ENCODE assay signal across 15 mouse cellular contexts in genomic region chr19:47654896-47655295, GRCm38 (mm10). TPM values are rescaled to one million over a fixed set of nuclear protein-coding genes. Genes with fewer than 3 reads are reported as not detected.
DNase-seq lines count a peak whose midpoint lies in the region; ATAC-seq lines count a peak whose summit lies in the region.
"Had no signal": no experiment of that assay in that cellular context is flagged by ENCODE, and none has a peak within 500 bp of the region (broad histone marks: within the 10 kb centered on the region; RNA-seq: fewer than 3 reads in every experiment).

No protein-coding gene starts in this region.

- H3K27ac ChIP-seq in intestine, embryonic 16.5 days (ENCODE audit: low read length): no peak overlapping the region
- no peak overlapping the region for H3K27ac ChIP-seq in heart, embryonic 12.5 days (ENCODE audit: poor library complexity, severe bottlenecking)
- H3K27ac ChIP-seq: embryonic facial prominence, embryonic 15.5 days; forebrain, embryonic 15.5 days; left cerebral cortex, adult 2 months; midbrain, embryonic 10.5 days had no signal

- H3K36me3 ChIP-seq in intestine, embryonic 16.5 days (ENCODE audit: control insufficient read depth, insufficient read depth, low read length): no peaks in the 10 kb centered on the region
- no peaks in the 10 kb centered on the region for H3K36me3 ChIP-seq in heart, embryonic 12.5 days
- H3K36me3 ChIP-seq: forebrain, embryonic 15.5 days had no signal

- ATAC-seq in intestine, embryonic 16.5 days: peak; percentile 29
- ATAC-seq in heart, embryonic 12.5 days (ENCODE audit: insufficient number of reproducible peaks, low FRiP score): no peak
- ATAC-seq: forebrain, embryonic 15.5 days had no signal

- intact Hi-C loops in left cerebral cortex, postnatal 4 days (cut with DNase I): loop anchor here (5.0 kb wide), 1 partner anchor 167 kb away; no protein-coding TSS in a partner anchor

- H3K9ac ChIP-seq in intestine, embryonic 16.5 days (ENCODE audit: low read depth, low read length): no peak overlapping the region
- H3K9ac ChIP-seq in heart, embryonic 12.5 days: no peak overlapping the region
- H3K9ac ChIP-seq: embryonic facial prominence, embryonic 15.5 days; forebrain, embryonic 15.5 days had no signal

- H3K27me3 ChIP-seq in intestine, embryonic 16.5 days (replicated peaks; ENCODE audit: control insufficient read depth, insufficient read depth, low read length): no peaks in the 10 kb centered on the region
- no peaks in the 10 kb centered on the region; the same call in 1 of the 2 replicates for H3K27me3 ChIP-seq in heart, embryonic 12.5 days (replicated peaks)
- H3K27me3 ChIP-seq: embryonic facial prominence, embryonic 15.5 days; forebrain, embryonic 15.5 days had no signal

- WGBS in intestine, embryonic 16.5 days: 62% methylated on average over 11 of the region's 11 CpGs
- WGBS in heart, embryonic 12.5 days: 62% methylated on average over 11 of the region's 11 CpGs

- no peak overlapping the region for H3K4me2 ChIP-seq in intestine, embryonic 16.5 days (ENCODE audit: low read depth, low read length)
- H3K4me2 ChIP-seq in heart, embryonic 12.5 days: no peak overlapping the region
- H3K4me2 ChIP-seq: embryonic facial prominence, embryonic 15.5 days; forebrain, embryonic 15.5 days had no signal

- peak; percentile 31 to 43 for DNase-seq in adrenal gland, adult 18-20 months (ENCODE audit: low spot score in 2 of 2)
- DNase-seq in adrenal gland, postnatal 4 days (ENCODE audit: low spot score in 2 of 2): no peak
- DNase-seq in left cerebral cortex, postnatal 4 days: peak; percentile 38
- no peak for DNase-seq in left cerebral cortex, adult 18-20 months (ENCODE audit: low spot score in 2 of 2)
- DNase-seq in MN1 (ENCODE audit: low spot score): peak; percentile 63
- DNase-seq in heart, adult 8-10 months (ENCODE audit: low spot score): no peak
- DNase-seq: heart, adult 18-20 months; kidney, postnatal 36 days had no signal

- no peak overlapping the region for H3K4me3 ChIP-seq in intestine, embryonic 16.5 days (ENCODE audit: low read length)
- H3K4me3 ChIP-seq in heart, embryonic 12.5 days: no peak overlapping the region
- H3K4me3 ChIP-seq: embryonic facial prominence, embryonic 15.5 days; forebrain, embryonic 15.5 days; left cerebral cortex, adult 2 months; midbrain, embryonic 10.5 days had no signal

- no peaks in the 10 kb centered on the region for H3K9me3 ChIP-seq in intestine, embryonic 16.5 days (ENCODE audit: control insufficient read depth, low read length)
- H3K9me3 ChIP-seq in heart, embryonic 12.5 days (replicated peaks): no peaks in the 10 kb centered on the region
- H3K9me3 ChIP-seq: embryonic facial prominence, embryonic 15.5 days; forebrain, embryonic 15.5 days; midbrain, embryonic 10.5 days had no signal

- peaks cover 4% of the 10 kb centered on the region for H3K4me1 ChIP-seq in intestine, embryonic 16.5 days (ENCODE audit: control insufficient read depth, insufficient read depth, low read length)
- H3K4me1 ChIP-seq in heart, embryonic 12.5 days (replicated peaks): peaks cover 14% of the 10 kb centered on the region

RNA-seq across cellular contexts. Expression of gene Col17a1, which starts 37.0 kb away (rescaled TPM):
- total RNA-seq in adrenal gland, adult 18-20 months (2021): not detected
- under 1 TPM; 0.20 to 0.22 TPM for total RNA-seq in adrenal gland, postnatal 4 days (2021)
- under 1 TPM; 0.18 to 0.48 TPM for total RNA-seq in left cerebral cortex, postnatal 4 days (2021)
- under 1 TPM; 0.21 to 0.66 TPM for total RNA-seq in left cerebral cortex, adult 18-20 months (2021)
- polyA plus RNA-seq in intestine, embryonic 16.5 days (2015; fragmentation: Nextera tagmentation; extraction: Ambion mirVana): 0.42 and 0.58 TPM in 2 replicates
- 0.36 and 0.69 TPM in 2 replicates for polyA plus RNA-seq in heart, embryonic 12.5 days (2016; fragmentation: Nextera tagmentation; extraction: Ambion mirVana)
- not detected for total RNA-seq in heart, adult 8-10 months (2022)
- total RNA-seq: heart, postnatal 25 days had no signal

Comparison
In these comparisons a context has a peak if more than half of its experiments do, and no peak if none do; other contexts are left out.
1. DNase-seq: peak in adrenal gland, adult 18-20 months (2 of 2), left cerebral cortex, postnatal 4 days (single experiment) and MN1 (single experiment); none in adrenal gland, postnatal 4 days (0 of 2), left cerebral cortex, adult 18-20 months (0 of 2) and heart, adult 8-10 months (single experiment).